Mouse (Mus musculus) liver, embryonic 16.5 days (tissue): Measurements from ENCODE around the gene Rfwd3. TPM values are rescaled to one million over a fixed set of nuclear protein-coding genes. Genes with fewer than 3 reads are reported as not detected.

Source experiments
- ATAC-seq: fragments of 200-750 bp; cut with Nextera tagmentation; 2 replicates; pipeline ENCODE4 v1.8.0; 2017; ENCODE audit warnings: low read depth, mild to moderate bottlenecking, moderate number of reproducible peaks, moderate library complexity
- H3K27ac ChIP-seq: fragments of 300-500 bp; sonication (generic); 2 replicates; pipeline ENCODE4 v1.5.1; 2014; ENCODE audit warnings: mild to moderate bottlenecking, low read length
- H3K27me3 ChIP-seq: fragments of 300-500 bp; sonication (generic); 2 replicates; pipeline ENCODE4 v1.6.1; 2014; ENCODE audit warnings: low read depth, low read length, mixed read lengths; ENCODE audit not compliant: control insufficient read depth, insufficient read depth
- H3K36me3 ChIP-seq: fragments of 300-500 bp; sonication (generic); 2 replicates; pipeline ENCODE4 v1.6.1; 2014; ENCODE audit warnings: mild to moderate bottlenecking; ENCODE audit not compliant: control insufficient read depth, insufficient read depth
- H3K4me1 ChIP-seq: fragments of 300-500 bp; sonication (generic); 2 replicates; pipeline ENCODE4 v1.6.1; 2014; ENCODE audit warnings: low read depth, low read length, mixed read lengths; ENCODE audit not compliant: control insufficient read depth
- H3K4me2 ChIP-seq: fragments of 300-500 bp; sonication (generic); 2 replicates; pipeline ENCODE4 v1.6.1; 2014; ENCODE audit warnings: low read depth, low read length, mixed read lengths
- H3K4me3 ChIP-seq: fragments of 300-500 bp; sonication (generic); 2 replicates; pipeline ENCODE4 v1.5.1; 2014; ENCODE audit warnings: low read depth, mild to moderate bottlenecking, low read length
- H3K9ac ChIP-seq: fragments of 300-500 bp; sonication (generic); 2 replicates; pipeline ENCODE4 v1.6.1; 2014; ENCODE audit warnings: low read depth, low read length
- H3K9me3 ChIP-seq: fragments of 300-500 bp; sonication (generic); replicated peaks from 2 replicates; pipeline ENCODE4 v1.6.1; 2016; ENCODE audit warnings: low read length; ENCODE audit not compliant: control insufficient read depth
- WGBS: fragments of 180-500 bp; shearing (Covaris S2); extraction: QIAGEN DNeasy Blood & Tissue Kit; methylation state at CpG from one replicate; pipeline ENCODE4 v1.1.7; 2014; ENCODE audit not compliant: insufficient replicate concordance; 5-methylcytosine and 5-hydroxymethylcytosine counted together
- polyA plus RNA-seq: library from polyadenylated mRNA; unstranded; fragments of >200 nt; fragmentation: Nextera tagmentation; extraction: Ambion mirVana; gene quantifications from 2 replicates; pipeline ENCODE4 v1.2.1, GENCODE M21; 2015

Rfwd3 gene
- polyA plus RNA-seq, 1 experiment from 2014 or later: 44.6 TPM

GRCm38 (mm10) chr8:111246287-111246830 lies 53.7 kb downstream of the Rfwd3 start:
- H3K36me3 ChIP-seq: no peaks in the 10 kb centered on the region
- 73% methylated on average over 4 of the region's 4 CpGs for WGBS
- H3K9ac ChIP-seq: no peak overlapping the region
- H3K27ac ChIP-seq: no peak overlapping the region
- no peak overlapping the region for H3K4me2 ChIP-seq
- H3K9me3 ChIP-seq: no peaks in the 10 kb centered on the region
- no peak overlapping the region for H3K4me3 ChIP-seq
- H3K4me1 ChIP-seq: peaks cover 3% of the 10 kb centered on the region; the same call in 1 of the 2 replicates
- H3K27me3 ChIP-seq: no peaks in the 10 kb centered on the region
- no peak for ATAC-seq

GRCm38 (mm10) chr8:111237301-111237700 lies 62.7 kb downstream of the Rfwd3 start:
- no peak overlapping the region for H3K4me2 ChIP-seq
- WGBS: 68% methylated on average over 3 of the region's 3 CpGs
- H3K9ac ChIP-seq: no peak overlapping the region
- H3K9me3 ChIP-seq: no peaks in the 10 kb centered on the region
- H3K36me3 ChIP-seq: no peaks in the 10 kb centered on the region
- no peak for ATAC-seq
- no peaks in the 10 kb centered on the region for H3K27me3 ChIP-seq
- H3K27ac ChIP-seq: no peak overlapping the region
- H3K4me3 ChIP-seq: no peak overlapping the region
- H3K4me1 ChIP-seq: no peaks in the 10 kb centered on the region

GRCm38 (mm10) chr8:111233730-111234129 lies 66.3 kb downstream of the Rfwd3 start:
- WGBS: 82% methylated on average over 2 of the region's 2 CpGs
- no peak overlapping the region for H3K4me3 ChIP-seq
- no peak overlapping the region for H3K4me2 ChIP-seq
- H3K9me3 ChIP-seq: no peaks in the 10 kb centered on the region
- no peaks in the 10 kb centered on the region for H3K4me1 ChIP-seq
- no peak overlapping the region for H3K9ac ChIP-seq
- no peaks in the 10 kb centered on the region for H3K27me3 ChIP-seq
- H3K27ac ChIP-seq: no peak overlapping the region
- no peaks in the 10 kb centered on the region for H3K36me3 ChIP-seq
- no peak for ATAC-seq

GRCm38 (mm10) chr8:111224153-111224552 lies 75.9 kb downstream of the Rfwd3 start:
- Histone ChIP-seq H3K4me1 (no peaks in the 10 kb centered on the region), H3K4me3 (no peak overlapping the region), H3K27ac (no peak overlapping the region), H3K36me3 (no peaks in the 10 kb centered on the region), H3K9me3 (no peaks in the 10 kb centered on the region), H3K4me2 (no peak overlapping the region), H3K9ac (no peak overlapping the region), H3K27me3 (no peaks in the 10 kb centered on the region)
- 77% methylated on average over 5 of the region's 5 CpGs for WGBS
- no peak for ATAC-seq

Other genes with a start within 250 kb of the Rfwd3 start
- gene Exosc6, start 243.9 kb downstream of the Rfwd3 start, polyA plus RNA-seq: not detected in 2 replicates
- gene Clec18a, start 207.8 kb downstream of the Rfwd3 start, polyA plus RNA-seq: not detected in 2 replicates
- gene Pdpr, start 205.6 kb downstream of the Rfwd3 start, polyA plus RNA-seq: 2.5 and 2.9 TPM in 2 replicates
- gene Glg1, start 41.0 kb downstream of the Rfwd3 start, polyA plus RNA-seq: 14.6 and 17.4 TPM in 2 replicates
- gene Mlkl, start 38.0 kb upstream of the Rfwd3 start, polyA plus RNA-seq: 2.8 and 3.3 TPM in 2 replicates
- gene Fa2h, start 93.6 kb upstream of the Rfwd3 start, polyA plus RNA-seq: 0.13 TPM in 1 of 2 replicates, not detected in the other
- gene Wdr59, start 221.9 kb upstream of the Rfwd3 start, polyA plus RNA-seq: 1.7 and 2.0 TPM in 2 replicates
- gene Znrf1, start 235.9 kb upstream of the Rfwd3 start, polyA plus RNA-seq: 3.6 and 4.8 TPM in 2 replicates